Mouse (Mus musculus) adrenal gland, adult 2 months (tissue): ENCODE measurements around the gene Hs3st1. TPM values are rescaled to one million over a fixed set of nuclear protein-coding genes. Genes with fewer than 3 reads are reported as not detected.

ENCODE experiments used
- DNase-seq: peaks from one replicate; pipeline ENCODE4 v3.0.0; 2021
- polyA plus RNA-seq: library from polyadenylated mRNA; depleted of rRNA; stranded (reverse); fragments of >200 nt; gene quantifications from 2 replicates; pipeline ENCODE4 v1.2.3, GENCODE M21; 2012
- total RNA-seq, 2 experiments: library from RNA; stranded (reverse); gene quantifications; 2 replicates each; pipeline ENCODE4 v1.2.3; 2021

The Hs3st1 gene
- total and polyA plus RNA-seq, 3 experiments = 13.3 to 30.6 (median 17.6) TPM

- peak; percentile 46 for DNase-seq
Observed at GRCm38 (mm10) chr5:39643260-39643923, 111.9 kb downstream of the Hs3st1 start.

DNA sequence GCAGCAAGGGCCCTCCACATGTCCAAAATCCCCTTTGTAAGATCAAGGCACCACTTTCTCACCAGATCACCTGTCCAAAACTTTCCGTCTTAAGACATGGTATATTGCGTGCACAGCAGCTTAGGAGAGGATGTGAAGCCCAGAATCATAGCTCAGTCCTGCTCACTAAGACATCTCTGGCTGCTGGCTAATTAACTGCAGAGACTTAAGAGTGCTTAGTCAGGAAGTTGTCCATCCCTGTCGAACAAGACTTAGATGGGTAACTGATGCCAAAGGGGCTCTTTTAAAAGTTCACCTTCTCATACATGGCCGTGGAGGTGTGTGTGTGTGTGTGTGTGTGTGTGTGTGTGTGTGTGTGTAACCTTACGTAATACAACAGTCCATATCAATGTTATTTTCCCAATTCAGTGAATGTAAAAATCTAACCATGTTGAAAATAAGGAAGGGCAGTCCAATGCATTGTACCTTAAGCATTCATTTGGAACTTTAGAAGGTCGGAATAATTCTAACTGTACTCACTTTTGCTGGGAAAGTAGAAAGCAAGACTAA, 113.0 kb downstream of the Hs3st1 start:
- DNase-seq = no peak

- peak; percentile 56 for DNase-seq
Observed at GRCm38 (mm10) chr5:39639438-39640177, 115.7 kb downstream of the Hs3st1 start.

- no peak for DNase-seq
Observed at GRCm38 (mm10) chr5:39638926-39639325, 116.3 kb downstream of the Hs3st1 start.

DNA sequence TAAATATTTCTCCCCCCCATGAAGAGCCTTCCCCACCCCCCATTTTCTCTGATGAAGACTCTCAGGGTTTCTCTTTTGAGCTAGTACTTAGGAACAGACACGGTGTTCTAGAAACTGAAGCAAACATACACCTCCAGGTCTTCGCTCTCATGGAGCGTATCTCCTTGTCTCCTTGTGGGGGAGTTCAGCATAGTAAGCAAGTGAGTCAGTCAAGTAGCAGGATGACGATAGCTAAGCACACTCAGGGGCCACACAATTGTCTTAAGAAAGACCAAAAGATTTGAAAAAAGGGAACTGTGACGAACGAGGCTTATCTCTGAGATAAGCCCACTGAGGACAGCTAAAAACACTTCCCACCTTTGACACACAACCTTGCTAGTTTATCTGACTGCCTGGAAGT, 117.4 kb downstream of the Hs3st1 start:
- DNase-seq = no peak

DNA sequence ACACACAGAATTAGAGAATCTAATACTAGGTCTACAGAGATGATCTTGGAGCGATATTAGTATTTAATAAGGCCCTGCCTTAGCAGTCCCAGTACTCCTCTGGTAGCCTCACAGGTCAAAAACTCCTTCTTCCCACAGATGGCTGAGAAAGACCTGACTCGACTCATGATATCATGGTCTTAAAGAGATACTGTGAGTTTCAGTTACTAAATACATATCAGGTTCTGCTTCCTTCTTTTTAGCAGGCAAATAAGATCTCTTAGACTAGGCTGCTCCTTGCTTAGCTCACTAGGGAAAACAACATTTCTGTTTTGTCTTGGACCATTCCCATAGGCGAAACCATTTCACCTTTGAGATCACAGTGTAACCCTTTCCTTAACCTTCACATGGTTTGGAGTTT, 119.2 kb downstream of the Hs3st1 start:
- no peak for DNase-seq

DNA sequence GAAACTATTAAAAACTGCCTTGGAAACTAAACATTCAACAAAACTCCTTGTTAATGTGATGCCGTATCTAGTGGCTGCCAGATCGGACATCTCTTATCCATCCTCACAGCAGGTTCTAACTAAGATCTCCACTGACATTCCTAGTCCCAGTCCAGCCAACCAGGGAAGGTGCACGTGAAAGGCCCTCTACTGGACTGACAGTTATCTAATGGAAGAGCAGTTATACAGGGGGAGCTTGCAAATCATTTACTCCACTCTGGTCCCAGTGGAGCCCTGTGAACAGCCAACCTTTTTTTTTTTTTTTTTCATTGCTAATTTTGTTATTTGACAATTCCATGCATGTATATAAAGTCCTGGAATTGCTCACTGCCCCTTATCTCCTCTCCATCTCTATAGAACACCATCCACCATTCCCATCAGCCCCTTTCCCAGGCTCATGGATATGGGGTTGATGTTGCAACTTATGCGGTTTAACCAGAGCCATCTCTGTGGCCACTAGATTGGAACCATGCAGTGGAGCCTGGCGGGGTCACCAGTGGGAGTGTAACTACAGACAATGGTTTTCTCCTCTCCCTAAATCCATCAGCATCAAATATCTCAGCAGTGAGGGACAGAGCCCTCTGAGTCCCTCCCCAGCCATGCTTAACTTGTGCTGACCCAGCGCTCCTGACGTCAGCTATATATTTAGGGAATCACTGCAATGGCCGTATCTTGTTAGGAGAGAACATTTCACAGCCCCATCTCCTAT, 120.8 kb downstream of the Hs3st1 start:
- no peak for DNase-seq

DNA sequence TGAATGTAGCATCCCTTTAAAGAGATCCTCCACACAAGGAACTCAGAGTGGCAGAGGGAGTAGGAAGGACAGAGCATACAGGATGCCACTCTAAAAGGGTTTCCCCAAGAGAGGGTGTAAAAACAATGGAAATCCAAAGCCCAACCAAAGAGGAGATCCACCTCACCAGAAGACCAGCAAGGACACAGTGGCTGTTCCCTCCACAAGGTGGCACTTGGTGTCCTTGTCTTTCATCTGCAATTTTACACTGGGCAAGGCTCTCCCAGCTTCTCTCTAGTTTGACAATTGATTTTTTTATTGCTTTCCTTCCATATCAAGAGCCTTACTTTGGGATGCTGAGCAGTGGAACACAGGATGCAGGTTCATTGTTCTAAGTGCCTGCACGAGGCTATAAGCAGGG, 122.1 kb downstream of the Hs3st1 start:
- no peak for DNase-seq

DNA sequence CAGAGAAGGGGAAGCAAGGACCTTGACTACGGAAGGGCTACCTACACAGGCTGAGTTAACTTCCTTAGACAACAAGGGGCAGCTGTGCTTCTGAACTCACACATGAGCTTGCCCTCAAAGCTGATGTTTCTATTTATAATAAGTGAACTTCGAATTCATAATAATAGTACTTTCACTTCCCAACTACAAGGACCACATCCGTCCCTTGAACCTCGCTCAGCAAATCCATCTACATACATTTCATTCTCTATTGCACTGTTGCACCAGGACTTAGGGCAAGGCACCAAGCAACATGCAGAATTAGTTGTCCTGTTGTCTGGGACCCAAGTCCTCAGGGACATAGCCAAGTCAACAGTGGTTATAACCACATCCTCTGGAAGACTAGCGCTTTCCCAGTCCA, 124.4 kb downstream of the Hs3st1 start:
- DNase-seq = no peak

DNA sequence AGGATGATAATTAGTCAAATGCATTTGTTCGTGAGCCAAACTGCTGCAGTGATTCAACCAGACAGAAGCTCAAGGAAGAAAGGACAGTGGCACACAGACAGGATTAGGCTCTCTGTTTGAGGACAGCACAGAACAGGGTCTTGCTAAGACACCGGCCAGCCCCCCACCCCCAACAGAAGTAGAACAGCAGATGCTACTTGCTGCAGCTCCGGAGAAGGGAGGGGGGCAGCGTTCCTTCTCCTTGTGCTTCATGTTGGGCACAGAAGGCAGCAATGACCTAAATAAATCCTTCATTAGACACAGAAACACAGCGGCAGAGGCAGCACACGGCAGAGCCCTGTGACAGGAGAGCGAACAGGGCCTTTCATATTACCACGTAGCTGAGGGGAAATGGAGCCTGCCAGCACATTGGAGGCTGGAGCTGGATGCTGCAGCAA, 130.2 kb downstream of the Hs3st1 start:
- DNase-seq = peak; percentile 31

- no peak for DNase-seq
Observed at GRCm38 (mm10) chr5:39624218-39624590, 131.1 kb downstream of the Hs3st1 start.

GRCm38 (mm10) chr5:39623304-39624217, 131.7 kb downstream of the Hs3st1 start:
- no peak for DNase-seq

DNA sequence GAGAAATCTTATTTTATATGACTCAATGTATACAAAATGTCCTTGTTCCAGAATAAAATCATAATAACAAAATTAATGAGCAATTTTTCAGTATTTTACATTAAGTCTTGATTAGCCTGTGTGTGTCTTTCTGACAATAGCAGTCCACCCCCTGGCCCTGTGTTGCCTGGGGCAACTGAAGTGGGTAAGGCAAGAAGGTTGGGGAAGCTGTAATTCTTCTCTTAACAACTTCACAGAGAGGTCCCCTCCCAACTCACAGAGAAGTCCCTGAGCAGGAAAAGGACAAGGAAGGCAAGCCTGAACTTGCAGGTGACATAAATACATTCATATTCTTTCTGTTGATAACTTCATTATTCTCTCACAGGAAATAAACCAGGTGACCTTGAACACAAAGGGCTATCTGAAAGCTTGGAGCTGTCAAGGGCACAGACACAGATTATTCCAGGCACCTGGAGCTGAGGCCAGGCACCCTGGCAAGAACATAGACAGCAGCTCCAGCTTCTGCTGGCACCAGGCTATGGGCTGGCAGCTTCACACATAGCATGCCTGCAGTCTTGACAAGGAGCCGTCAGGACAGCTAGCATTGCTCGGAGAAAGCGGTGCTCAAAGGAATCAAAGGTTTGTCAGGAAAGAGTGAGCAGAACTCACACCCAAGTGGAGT, 134.9 kb downstream of the Hs3st1 start:
- no peak for DNase-seq

- peak; percentile 38 for DNase-seq
Observed at GRCm38 (mm10) chr5:39617354-39617977, 137.8 kb downstream of the Hs3st1 start.

GRCm38 (mm10) chr5:39615202-39615601, 140.1 kb downstream of the Hs3st1 start:
- no peak for DNase-seq

DNA sequence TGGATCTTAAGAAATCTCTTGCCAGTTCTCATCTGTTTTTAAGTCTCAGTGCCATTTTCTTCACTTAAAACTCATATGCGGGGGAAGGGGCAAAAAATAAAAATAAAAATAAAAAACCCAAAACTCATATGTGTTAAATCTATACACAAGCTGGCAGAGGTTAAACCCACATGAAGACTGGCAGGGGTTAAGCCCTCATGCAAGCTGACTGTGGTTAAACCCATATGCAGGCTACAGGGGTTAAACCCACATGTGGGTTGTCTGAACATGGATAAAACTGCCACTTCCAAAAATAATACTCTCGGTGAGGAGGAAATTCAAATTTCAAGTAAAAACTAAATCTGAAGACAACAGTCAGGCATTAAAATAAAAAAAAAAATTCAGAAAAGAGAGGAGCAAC, 141.7 kb downstream of the Hs3st1 start:
- no peak for DNase-seq

GRCm38 (mm10) chr5:39612240-39612639, 143.0 kb downstream of the Hs3st1 start:
- DNase-seq = peak; percentile 72

- no peak for DNase-seq
Observed at GRCm38 (mm10) chr5:39608260-39608659, 147.0 kb downstream of the Hs3st1 start.

GRCm38 (mm10) chr5:39594737-39595136, 160.5 kb downstream of the Hs3st1 start:
- no peak for DNase-seq
